Mouse (Mus musculus): Measurements from ENCODE around the gene Ube2d2b.

- TF ChIP-seq POLR2A (IDR thresholded peaks at IDR 0.05; ENCODE audit: insufficient read depth, low read depth, low read length) = no peak
- no peak for TF ChIP-seq CTCF (IDR thresholded peaks at IDR 0.05)
These were observed 44.8 kb downstream of the Ube2d2b start, which contains the start of gene Evi5 for GRCm38 (mm10) chr5:107874561-107875260.
